In the genomic region with DNA sequence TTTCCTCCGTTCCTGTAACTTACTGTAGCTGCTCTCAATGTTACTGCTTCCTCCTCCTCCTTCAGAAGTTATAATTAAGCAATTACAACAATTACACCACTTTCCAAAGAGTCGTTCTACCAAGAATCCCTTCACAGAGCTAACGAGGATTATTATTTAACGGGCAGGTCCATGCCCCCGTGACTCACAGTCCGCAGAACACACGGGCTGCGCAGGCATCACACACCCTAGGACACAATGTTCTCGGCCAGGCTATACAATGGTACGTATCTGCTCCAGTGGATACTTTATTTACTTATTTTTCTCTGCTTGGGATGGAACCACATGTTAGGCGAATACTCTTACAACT, we compare ENCODE assay signal across 8 mouse cellular contexts. TPM values are rescaled to one million over a fixed set of nuclear protein-coding genes. Genes with fewer than 3 reads are reported as not detected.
DNase-seq lines count a peak whose midpoint lies in the region; ATAC-seq and TF ChIP-seq lines count a peak whose summit lies in the region.

No protein-coding gene starts in this region.

- TF ChIP-seq CTCF in spleen, adult 2 months (IDR thresholded peaks at IDR 0.05; ENCODE audit: extremely low read depth, insufficient read depth, insufficient read length, insufficient replicate concordance): no peak
- TF ChIP-seq CTCF in liver, embryonic 14.5 days (IDR thresholded peaks at IDR 0.05; ENCODE audit: low read depth): no peak

- TF ChIP-seq EP300 in liver, embryonic 14.5 days (IDR thresholded peaks at IDR 0.05; ENCODE audit: low read depth): no peak

- peak overlapping the region; percentile 78 for H3K4me2 ChIP-seq in hindbrain, embryonic 14.5 days (replicated peaks)
- H3K4me2 ChIP-seq in liver, embryonic 14.5 days (ENCODE audit: low read depth): peak overlapping the region; percentile 77

- TF ChIP-seq POLR2A in spleen, adult 2 months (IDR thresholded peaks at IDR 0.05; ENCODE audit: low read depth, low read length): no peak

- H3K27ac ChIP-seq in spleen, adult 2 months (ENCODE audit: insufficient read depth, low read length): no peak overlapping the region
- H3K27ac ChIP-seq in hindbrain, embryonic 14.5 days: peak overlapping the region; percentile 12; the same call in 1 of the 2 replicates
- H3K27ac ChIP-seq in liver, embryonic 14.5 days: no peak overlapping the region

- no peaks in the 10 kb centered on the region for H3K9me3 ChIP-seq in hindbrain, embryonic 14.5 days (ENCODE audit: control insufficient read depth, low read length)
- no peaks in the 10 kb centered on the region for H3K9me3 ChIP-seq in liver, embryonic 14.5 days (ENCODE audit: control insufficient read depth, low read length)

- peak overlapping the region; percentile 54 for H3K9ac ChIP-seq in hindbrain, embryonic 14.5 days
- peak overlapping the region; percentile 47 for H3K9ac ChIP-seq in liver, embryonic 14.5 days (replicated peaks)

- H3K36me3 ChIP-seq in spleen, adult 2 months (ENCODE audit: control insufficient read depth, insufficient read depth, low read length): peaks cover 11% of the 10 kb centered on the region
- peaks cover 24% of the 10 kb centered on the region for H3K36me3 ChIP-seq in hindbrain, embryonic 14.5 days (replicated peaks; ENCODE audit: control insufficient read depth, insufficient read depth)
- no peaks in the 10 kb centered on the region for H3K36me3 ChIP-seq in liver, embryonic 14.5 days (replicated peaks; ENCODE audit: control insufficient read depth, insufficient read depth, low read depth)

- no peak for ATAC-seq in hindbrain, embryonic 14.5 days (ENCODE audit: low FRiP score)
- ATAC-seq in liver, embryonic 14.5 days (ENCODE audit: insufficient read depth): no peak

- H3K27me3 ChIP-seq in spleen, adult 2 months (ENCODE audit: control insufficient read depth, insufficient read depth, low read length): no peaks in the 10 kb centered on the region
- no peaks in the 10 kb centered on the region for H3K27me3 ChIP-seq in hindbrain, embryonic 14.5 days (ENCODE audit: control insufficient read depth, insufficient read depth, low read length)
- H3K27me3 ChIP-seq in liver, embryonic 14.5 days (ENCODE audit: control insufficient read depth, insufficient read depth, low read length): no peaks in the 10 kb centered on the region

- 11% methylated on average over 11 of the region's 11 CpGs for WGBS in spleen, adult 2 months
- 24% methylated on average over 11 of the region's 11 CpGs for WGBS in hindbrain, embryonic 14.5 days
- 13% methylated on average over 11 of the region's 11 CpGs for WGBS in liver, embryonic 14.5 days (ENCODE audit: insufficient replicate concordance)

- peak overlapping the region; percentile 48; the same call in 1 of the 2 replicates for H3K4me3 ChIP-seq in spleen, adult 2 months (ENCODE audit: extremely low read depth, insufficient read depth, insufficient read length)
- peak overlapping the region; percentile 35 for H3K4me3 ChIP-seq in hindbrain, embryonic 14.5 days (replicated peaks; ENCODE audit: low read length)
- peak overlapping the region; percentile 38 to 44 for H3K4me3 ChIP-seq in liver, embryonic 14.5 days (ENCODE audit: insufficient read depth in 1 of 2, low read depth in 2 of 2, low read length in 2 of 2)

- no peak for DNase-seq in spleen, adult 2 months (ENCODE audit: low read depth in 1 of 2, low spot score in 2 of 2)
- DNase-seq in spleen, postnatal 14 days (ENCODE audit: low spot score in 2 of 2): no peak
- no peak for DNase-seq in hindbrain, embryonic 14.5 days (ENCODE audit: low spot score)
- no peak for DNase-seq in liver, embryonic 14.5 days (ENCODE audit: low read depth in 3 of 3, low spot score in 3 of 3)
- DNase-seq in MN1 (ENCODE audit: low spot score): no peak
- DNase-seq in cerebellum, adult 8-10 months: no peak
- DNase-seq in right cerebral cortex, postnatal 4 days: no peak
- DNase-seq in cerebellum, postnatal 14 days: no peak

- H3K4me1 ChIP-seq in spleen, adult 2 months (ENCODE audit: control insufficient read depth, insufficient read depth, insufficient read length): peaks cover 5% of the 10 kb centered on the region; the same call in 1 of the 2 replicates
- no peaks in the 10 kb centered on the region; the same call in 1 of the 2 replicates for H3K4me1 ChIP-seq in hindbrain, embryonic 14.5 days (replicated peaks; ENCODE audit: control insufficient read depth, insufficient read depth, low read length)
- H3K4me1 ChIP-seq in liver, embryonic 14.5 days (replicated peaks; ENCODE audit: control insufficient read depth in 2 of 2, insufficient read depth in 2 of 2, low read length in 1 of 2): peaks cover 0 to 14% of the 10 kb centered on the region in 2 experiments; a peak in 3 of 4 replicates

RNA-seq across cellular contexts. Expression of gene Polr2i, which starts 11.8 kb away (rescaled TPM):
- polyA plus RNA-seq in spleen, adult 2 months (2012; rRNA removed): 51.5 and 60.8 TPM in 2 replicates
- polyA plus RNA-seq in hindbrain, embryonic 14.5 days (2014; fragmentation: Nextera tagmentation; extraction: Ambion mirVana): 179 and 199 TPM in 2 replicates
- 71.8 and 72.4 TPM in 2 replicates for polyA plus RNA-seq in liver, embryonic 14.5 days (2012; rRNA removed)
- 59.2 and 61.1 TPM in 2 replicates for polyA plus RNA-seq in liver, embryonic 14.5 days (2014; fragmentation: Nextera tagmentation; extraction: Ambion mirVana)

RNA-seq across cellular contexts. Expression of gene Tbcb, which starts 12.1 kb away (rescaled TPM):
- 21.5 and 24.6 TPM in 2 replicates for polyA plus RNA-seq in spleen, adult 2 months (2012; rRNA removed)
- polyA plus RNA-seq in hindbrain, embryonic 14.5 days (2014; fragmentation: Nextera tagmentation; extraction: Ambion mirVana): 390 and 397 TPM in 2 replicates
- polyA plus RNA-seq in liver, embryonic 14.5 days (2012; rRNA removed): 13.1 and 24.4 TPM in 2 replicates
- polyA plus RNA-seq in liver, embryonic 14.5 days (2014; fragmentation: Nextera tagmentation; extraction: Ambion mirVana): 44.8 and 47.1 TPM in 2 replicates

RNA-seq across cellular contexts. Expression of gene Ovol3, which starts 15.5 kb away (rescaled TPM):
- polyA plus RNA-seq in spleen, adult 2 months (2012; rRNA removed): 0.13 TPM in 1 of 2 replicates, not detected in the other
- not detected in 2 replicates for polyA plus RNA-seq in hindbrain, embryonic 14.5 days (2014; fragmentation: Nextera tagmentation; extraction: Ambion mirVana)
- not detected in 2 replicates for polyA plus RNA-seq in liver, embryonic 14.5 days (2012; rRNA removed)
- polyA plus RNA-seq in liver, embryonic 14.5 days (2014; fragmentation: Nextera tagmentation; extraction: Ambion mirVana): not detected in 2 replicates

RNA-seq across cellular contexts. Expression of gene Capns1, which starts 21.4 kb away (rescaled TPM):
- 414 and 469 TPM in 2 replicates for polyA plus RNA-seq in spleen, adult 2 months (2012; rRNA removed)
- 62.0 and 70.7 TPM in 2 replicates for polyA plus RNA-seq in hindbrain, embryonic 14.5 days (2014; fragmentation: Nextera tagmentation; extraction: Ambion mirVana)
- polyA plus RNA-seq in liver, embryonic 14.5 days (2012; rRNA removed): 122 and 167 TPM in 2 replicates
- polyA plus RNA-seq in liver, embryonic 14.5 days (2014; fragmentation: Nextera tagmentation; extraction: Ambion mirVana): 29.3 and 31.2 TPM in 2 replicates

RNA-seq across cellular contexts. Expression of gene Cox7a1, which starts 36.0 kb away (rescaled TPM):
- 0.43 and 0.52 TPM in 2 replicates for polyA plus RNA-seq in spleen, adult 2 months (2012; rRNA removed)
- 6.0 and 6.9 TPM in 2 replicates for polyA plus RNA-seq in hindbrain, embryonic 14.5 days (2014; fragmentation: Nextera tagmentation; extraction: Ambion mirVana)
- 3.5 TPM in 2 replicates for polyA plus RNA-seq in liver, embryonic 14.5 days (2012; rRNA removed)
- 5.5 and 7.0 TPM in 2 replicates for polyA plus RNA-seq in liver, embryonic 14.5 days (2014; fragmentation: Nextera tagmentation; extraction: Ambion mirVana)
